Mouse (Mus musculus): ENCODE results near the gene Mrps17.
A peak's percentile ranks its signal among the peaks of the same experiment; 100 is the strongest.

Mrps17 gene

GRCm38 (mm10) chr5:129740976-129741375 lies 25.7 kb downstream of the Mrps17 start:
- peak in 1 of 2 experiments; percentile 33 for DNase-seq (ENCODE audit: low spot score in 2 of 2)

DNA sequence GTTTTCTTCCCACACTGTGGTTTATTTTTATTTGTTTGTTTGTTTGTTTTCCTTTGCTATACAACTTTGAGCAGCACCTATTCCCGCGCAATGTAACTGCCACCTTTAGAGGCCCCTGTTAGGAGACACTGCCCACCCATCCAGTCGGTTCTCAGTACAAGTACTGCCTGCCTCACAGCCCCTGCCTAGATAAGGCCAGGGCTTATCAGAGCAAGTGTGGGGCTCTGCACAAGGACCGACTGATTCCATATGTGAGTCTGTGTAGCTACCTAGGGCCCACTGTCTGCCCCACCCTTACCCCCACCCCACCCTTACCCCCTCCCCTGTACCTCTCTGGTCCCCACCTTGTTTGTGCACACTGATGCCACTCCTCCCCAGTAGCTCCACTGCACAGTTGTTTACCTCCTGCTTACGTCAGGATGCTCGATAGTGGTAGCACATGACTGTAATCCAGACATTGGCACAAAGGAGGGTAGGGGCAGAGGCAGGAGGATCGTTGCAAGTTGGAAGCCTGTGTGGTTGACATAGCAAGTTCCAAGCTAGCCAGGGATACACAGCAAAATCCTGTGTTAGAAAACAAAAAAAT lies 27.7 kb downstream of the Mrps17 start:
- no peak for DNase-seq (ENCODE audit: low spot score in 2 of 2)

DNA sequence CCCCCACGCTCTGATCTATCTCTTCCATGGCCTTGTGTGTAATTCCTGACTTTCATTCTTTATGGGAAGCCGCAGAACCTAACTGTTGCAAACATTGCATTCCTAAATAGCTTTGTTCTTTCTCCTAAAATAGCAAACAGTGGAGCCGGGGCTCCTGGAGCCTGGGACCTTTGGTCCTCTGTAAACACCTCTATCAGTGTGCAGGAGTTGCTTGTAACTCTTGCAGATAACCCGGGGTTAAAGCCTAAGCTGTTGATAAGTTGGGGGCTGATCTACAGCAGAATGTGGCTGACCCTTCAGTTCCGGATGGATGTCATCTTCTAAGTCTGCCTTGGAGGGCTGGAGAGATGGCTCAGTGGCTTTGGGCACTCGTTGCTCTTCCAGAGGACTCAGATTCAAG lies 28.8 kb downstream of the Mrps17 start:
- no peak for DNase-seq (ENCODE audit: low spot score in 2 of 2)

GRCm38 (mm10) chr5:129756886-129757285 lies 41.6 kb downstream of the Mrps17 start:
- DNase-seq (ENCODE audit: low spot score in 2 of 2): no peak

- DNase-seq (ENCODE audit: low spot score in 2 of 2): no peak
Observed at GRCm38 (mm10) chr5:129759929-129760480, 44.7 kb downstream of the Mrps17 start.

DNA sequence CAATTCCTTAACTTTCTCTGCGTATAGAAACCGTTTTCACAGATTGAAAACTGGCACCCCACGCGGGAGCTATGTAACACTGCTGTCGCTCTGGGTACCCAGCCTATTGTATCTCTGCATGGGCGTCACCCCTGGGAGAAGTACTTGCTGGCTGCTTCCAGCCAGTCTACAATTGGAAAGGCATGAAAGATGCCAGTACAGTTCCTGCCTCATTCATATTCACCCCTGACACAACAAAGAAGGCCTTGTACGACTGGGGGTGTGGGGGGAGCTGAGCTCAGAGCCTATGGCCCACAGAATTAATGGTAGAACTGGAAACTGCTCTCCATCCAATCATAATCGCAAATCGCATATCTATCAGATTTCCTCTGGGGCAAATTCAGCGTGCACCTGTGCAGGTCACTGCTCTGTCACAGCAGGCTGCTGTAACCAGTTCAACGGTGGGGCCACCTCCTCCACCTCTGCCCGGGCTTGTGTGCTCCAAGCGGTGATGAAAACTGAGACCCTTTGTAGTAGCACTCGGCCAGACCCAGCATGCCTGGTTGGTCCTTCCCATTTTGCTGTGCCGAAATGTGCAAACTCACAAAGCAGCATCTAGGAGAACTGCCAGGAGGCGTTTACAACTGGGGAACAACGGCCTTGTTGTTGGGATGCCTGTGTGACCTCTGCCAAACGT lies 46.7 kb downstream of the Mrps17 start:
- DNase-seq (ENCODE audit: low spot score in 2 of 2): peak; percentile 80 to 85

DNA sequence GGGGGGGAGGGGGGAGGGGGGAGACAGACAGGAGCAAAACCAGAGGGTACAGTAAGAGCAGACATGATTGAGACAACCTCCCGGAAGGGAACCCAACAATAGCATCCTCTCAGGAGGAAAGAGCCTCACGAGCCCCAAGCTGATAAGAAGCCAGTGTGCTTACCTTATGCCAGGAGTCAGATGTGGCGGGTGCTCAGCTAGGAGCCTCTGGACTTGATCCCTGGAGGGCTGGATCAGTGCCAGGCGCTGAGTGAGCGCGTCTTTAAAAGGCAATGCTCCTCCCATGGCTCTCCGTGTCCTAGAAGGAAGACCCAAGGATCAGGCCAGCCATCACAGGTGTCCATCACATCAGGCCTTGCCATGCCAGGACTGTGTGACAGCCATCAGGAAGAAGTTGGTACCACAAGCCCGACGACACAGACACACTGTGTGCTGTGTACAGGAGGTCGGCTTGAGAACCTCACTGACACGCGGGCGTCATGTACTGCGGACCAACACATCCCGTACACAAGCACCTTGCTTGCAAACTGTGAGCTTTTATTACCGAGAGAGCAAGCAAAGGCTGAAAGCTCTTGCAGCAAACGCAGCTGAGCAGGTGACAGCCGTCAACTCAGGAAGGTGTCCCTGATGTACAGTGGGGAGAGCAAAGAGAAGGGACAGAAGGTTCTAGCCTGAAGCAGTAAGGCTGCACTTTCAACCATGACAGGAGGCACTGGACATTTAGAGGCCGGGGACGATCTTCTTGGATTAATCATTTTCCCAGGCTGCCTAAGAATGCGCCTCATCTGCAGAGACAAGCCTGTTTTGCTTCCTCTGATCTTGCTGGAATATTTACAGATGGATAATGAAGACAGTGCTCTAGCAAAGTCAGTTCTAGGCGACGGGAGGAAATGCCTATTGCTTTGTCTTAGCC lies 55.4 kb downstream of the Mrps17 start:
- DNase-seq (ENCODE audit: low spot score in 2 of 2): no peak
